Mouse (Mus musculus): ENCODE data around the gene Pdk1. TPM values are rescaled to one million over a fixed set of nuclear protein-coding genes. Genes with fewer than 3 reads are reported as not detected.
A peak's percentile ranks its signal among the peaks of the same experiment; 100 is the strongest.

Pdk1 gene
- polyA plus RNA-seq (2014; fragmentation: Nextera tagmentation; extraction: Ambion mirVana): 28.8 and 40.5 TPM in 2 replicates

DNA sequence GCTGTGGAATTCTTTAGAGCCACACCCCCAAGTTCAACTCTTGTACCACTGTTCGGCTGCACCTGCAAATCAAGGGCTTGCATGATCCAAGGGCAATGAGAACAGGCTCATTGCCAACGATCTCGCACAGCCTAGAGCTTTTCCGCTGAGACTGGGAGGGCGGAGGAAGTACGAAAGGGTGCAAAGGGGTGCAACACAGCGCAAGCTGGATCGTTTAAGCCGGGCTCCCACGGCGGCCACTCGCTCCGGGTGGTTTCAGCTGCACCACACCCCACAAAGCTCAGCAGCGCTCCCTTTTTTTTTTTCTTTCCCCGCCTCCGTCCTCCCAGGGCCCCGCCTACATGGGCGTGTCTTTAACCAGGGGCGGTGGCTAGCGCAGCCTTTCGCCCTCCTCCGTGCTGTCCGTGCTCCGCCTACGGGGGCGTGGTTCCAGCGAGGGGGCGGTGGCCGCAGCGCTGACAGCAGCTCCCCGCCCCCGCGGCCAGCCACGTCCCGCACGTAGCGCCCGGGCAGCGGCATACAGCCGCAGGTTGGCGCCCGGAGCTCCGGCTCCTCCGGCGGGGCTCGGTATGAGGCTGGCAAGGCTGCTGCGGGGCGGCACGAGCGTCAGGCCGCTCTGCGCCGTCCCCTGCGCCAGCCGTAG is at the start of gene Pdk1:
Pdk1 (plus strand) TSS at position 424 of the 643 bp plus-strand sequence.
- H3K36me3 ChIP-seq (ENCODE audit: control insufficient read depth, insufficient read depth, low read length): 0 out of 2 replicates have a peak, but pooled peaks cover 2% of the 10 kb centered on the region
- under 1% methylated on average over 54 of the region's 55 CpGs for WGBS
- H3K27me3 ChIP-seq (ENCODE audit: control insufficient read depth, insufficient read depth, low read length): no peaks in the 10 kb centered on the region
- H3K4me2 ChIP-seq (replicated peaks; ENCODE audit: low read depth, low read length): peak within 1 kb of the TSS; percentile 73
- ATAC-seq (ENCODE audit: low FRiP score, low TSS enrichment): peak; percentile 97
- H3K4me3 ChIP-seq (ENCODE audit: low read length): peak within 1 kb of the TSS; percentile 61
- H3K27ac ChIP-seq (ENCODE audit: low read depth, low read length): peak within 1 kb of the TSS; percentile 70
- H3K9ac ChIP-seq (ENCODE audit: low read depth, low read length): peak within 1 kb of the TSS; percentile 76
- H3K9me3 ChIP-seq (ENCODE audit: control insufficient read depth, low read length): no peaks in the 10 kb centered on the region
- H3K4me1 ChIP-seq (ENCODE audit: control insufficient read depth, insufficient read depth, low read length): peaks cover 6% of the 10 kb centered on the region; the same call in 1 of the 2 replicates

- no peaks in the 10 kb centered on the region for H3K4me1 ChIP-seq (ENCODE audit: control insufficient read depth, insufficient read depth, low read length)
- H3K9me3 ChIP-seq (ENCODE audit: control insufficient read depth, low read length): no peaks in the 10 kb centered on the region
- no peak for ATAC-seq (ENCODE audit: low FRiP score, low TSS enrichment)
- H3K9ac ChIP-seq (ENCODE audit: low read depth, low read length): no peak overlapping the region
- no peak overlapping the region for H3K4me3 ChIP-seq (ENCODE audit: low read length)
- peaks cover 13% of the 10 kb centered on the region; the same call in 1 of the 2 replicates for H3K36me3 ChIP-seq (ENCODE audit: control insufficient read depth, insufficient read depth, low read length)
- no peak overlapping the region for H3K27ac ChIP-seq (ENCODE audit: low read depth, low read length)
- 53% methylated on average over 13 of the region's 13 CpGs for WGBS
- H3K4me2 ChIP-seq (replicated peaks; ENCODE audit: low read depth, low read length): no peak overlapping the region
- H3K27me3 ChIP-seq (ENCODE audit: control insufficient read depth, insufficient read depth, low read length): no peaks in the 10 kb centered on the region
Observed at GRCm38 (mm10) chr2:71824146-71824545, 48.9 kb upstream of the Pdk1 start.

DNA sequence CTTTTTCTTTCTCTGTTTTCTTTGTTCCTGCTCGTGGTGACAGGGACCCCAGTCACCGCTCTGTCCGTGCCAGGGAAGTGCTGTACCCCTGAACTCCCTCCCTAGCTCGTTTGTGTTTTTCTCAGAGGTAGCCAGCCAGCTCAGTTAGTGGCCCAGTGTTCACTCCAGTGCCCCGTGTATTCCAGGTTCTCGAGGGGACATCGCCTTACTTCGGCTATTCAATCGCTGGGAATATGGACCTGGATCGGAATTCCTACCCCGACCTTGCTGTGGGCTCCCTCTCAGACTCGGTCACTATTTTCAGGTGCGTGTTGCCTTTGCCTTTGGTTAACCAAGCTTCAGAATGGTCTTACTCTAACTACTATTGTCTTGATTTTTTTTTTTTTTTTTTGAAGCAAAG is 45.3 kb upstream of the Pdk1 start:
- ATAC-seq (ENCODE audit: low FRiP score, low TSS enrichment): no peak
- WGBS: 81% methylated on average over 13 of the region's 13 CpGs

GRCm38 (mm10) chr2:71828928-71829327 is 44.1 kb upstream of the Pdk1 start:
- H3K4me2 ChIP-seq (replicated peaks; ENCODE audit: low read depth, low read length): no peak overlapping the region
- no peaks in the 10 kb centered on the region for H3K9me3 ChIP-seq (ENCODE audit: control insufficient read depth, low read length)
- peak; percentile 57; the same call in 1 of the 2 replicates for ATAC-seq (ENCODE audit: low FRiP score, low TSS enrichment)
- H3K9ac ChIP-seq (ENCODE audit: low read depth, low read length): no peak overlapping the region
- H3K27me3 ChIP-seq (ENCODE audit: control insufficient read depth, insufficient read depth, low read length): no peaks in the 10 kb centered on the region
- H3K4me1 ChIP-seq (ENCODE audit: control insufficient read depth, insufficient read depth, low read length): no peaks in the 10 kb centered on the region
- H3K27ac ChIP-seq (ENCODE audit: low read depth, low read length): no peak overlapping the region
- H3K4me3 ChIP-seq (ENCODE audit: low read length): no peak overlapping the region
- H3K36me3 ChIP-seq (ENCODE audit: control insufficient read depth, insufficient read depth, low read length): peaks cover 7% of the 10 kb centered on the region; the same call in 1 of the 2 replicates
- 38% methylated on average over 11 of the region's 11 CpGs for WGBS

More for the DNA sequence above, 45.3 kb upstream of the Pdk1 start:
- no peaks in the 10 kb centered on the region for H3K27me3 ChIP-seq (ENCODE audit: control insufficient read depth, insufficient read depth, low read length)
- H3K4me1 ChIP-seq (ENCODE audit: control insufficient read depth, insufficient read depth, low read length): no peaks in the 10 kb centered on the region
- no peak overlapping the region for H3K9ac ChIP-seq (ENCODE audit: low read depth, low read length)
- H3K27ac ChIP-seq (ENCODE audit: low read depth, low read length): no peak overlapping the region
- H3K36me3 ChIP-seq (ENCODE audit: control insufficient read depth, insufficient read depth, low read length): peaks cover 11% of the 10 kb centered on the region; the same call in 1 of the 2 replicates
- no peak overlapping the region for H3K4me3 ChIP-seq (ENCODE audit: low read length)
- H3K4me2 ChIP-seq (replicated peaks; ENCODE audit: low read depth, low read length): no peak overlapping the region
- no peaks in the 10 kb centered on the region for H3K9me3 ChIP-seq (ENCODE audit: control insufficient read depth, low read length)

DNA sequence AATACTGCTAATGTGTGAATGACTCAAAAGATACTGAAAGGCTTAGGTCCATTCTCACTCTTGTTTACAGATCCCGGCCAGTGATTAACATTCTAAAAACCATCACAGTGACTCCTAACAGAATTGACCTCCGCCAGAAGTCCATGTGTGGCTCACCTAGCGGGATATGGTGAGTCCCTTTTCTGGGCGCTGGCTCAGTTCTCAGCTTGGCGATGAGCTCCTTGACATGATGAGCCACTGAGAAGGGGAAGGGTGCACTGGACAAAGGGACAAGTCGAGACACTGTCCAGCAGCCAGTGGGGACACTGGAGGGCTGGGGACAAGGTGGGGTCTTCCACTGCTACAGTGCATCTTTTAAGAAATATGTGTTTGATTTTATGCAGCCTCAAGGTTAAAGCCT is 39.4 kb upstream of the Pdk1 start:
- WGBS: 88% methylated on average over 6 of the region's 6 CpGs
- Histone ChIP-seq H3K27ac (ENCODE audit: low read depth, low read length) (no peak overlapping the region), H3K4me1 (ENCODE audit: control insufficient read depth, insufficient read depth, low read length) (no peaks in the 10 kb centered on the region), H3K9ac (ENCODE audit: low read depth, low read length) (no peak overlapping the region), H3K27me3 (ENCODE audit: control insufficient read depth, insufficient read depth, low read length) (no peaks in the 10 kb centered on the region), H3K4me3 (ENCODE audit: low read length) (no peak overlapping the region), H3K4me2 (replicated peaks; ENCODE audit: low read depth, low read length) (no peak overlapping the region), H3K9me3 (ENCODE audit: control insufficient read depth, low read length) (no peaks in the 10 kb centered on the region), H3K36me3 (ENCODE audit: control insufficient read depth, insufficient read depth, low read length) (peaks cover 7% of the 10 kb centered on the region; the same call in 1 of the 2 replicates)
- no peak for ATAC-seq (ENCODE audit: low FRiP score, low TSS enrichment)

- no peaks in the 10 kb centered on the region for H3K27me3 ChIP-seq (ENCODE audit: control insufficient read depth, insufficient read depth, low read length)
- H3K27ac ChIP-seq (ENCODE audit: low read depth, low read length): no peak overlapping the region
- no peak overlapping the region for H3K4me3 ChIP-seq (ENCODE audit: low read length)
- H3K36me3 ChIP-seq (ENCODE audit: control insufficient read depth, insufficient read depth, low read length): peaks cover 9% of the 10 kb centered on the region; the same call in 1 of the 2 replicates
- H3K9me3 ChIP-seq (ENCODE audit: control insufficient read depth, low read length): no peaks in the 10 kb centered on the region
- no peak overlapping the region for H3K4me2 ChIP-seq (replicated peaks; ENCODE audit: low read depth, low read length)
- ATAC-seq (ENCODE audit: low FRiP score, low TSS enrichment): no peak
- H3K4me1 ChIP-seq (ENCODE audit: control insufficient read depth, insufficient read depth, low read length): no peaks in the 10 kb centered on the region
- H3K9ac ChIP-seq (ENCODE audit: low read depth, low read length): no peak overlapping the region
- 74% methylated on average over 7 of the region's 7 CpGs for WGBS
Observed at GRCm38 (mm10) chr2:71834371-71834770, 38.7 kb upstream of the Pdk1 start.

GRCm38 (mm10) chr2:71835556-71835955 is 37.5 kb upstream of the Pdk1 start:
- peaks cover 14% of the 10 kb centered on the region; the same call in 1 of the 2 replicates for H3K36me3 ChIP-seq (ENCODE audit: control insufficient read depth, insufficient read depth, low read length)
- WGBS: 91% methylated on average over 8 of the region's 8 CpGs
- no peaks in the 10 kb centered on the region for H3K4me1 ChIP-seq (ENCODE audit: control insufficient read depth, insufficient read depth, low read length)
- H3K27ac ChIP-seq (ENCODE audit: low read depth, low read length): no peak overlapping the region
- no peak for ATAC-seq (ENCODE audit: low FRiP score, low TSS enrichment)
- H3K27me3 ChIP-seq (ENCODE audit: control insufficient read depth, insufficient read depth, low read length): no peaks in the 10 kb centered on the region
- H3K4me3 ChIP-seq (ENCODE audit: low read length): no peak overlapping the region
- H3K9me3 ChIP-seq (ENCODE audit: control insufficient read depth, low read length): no peaks in the 10 kb centered on the region
- H3K9ac ChIP-seq (ENCODE audit: low read depth, low read length): no peak overlapping the region
- no peak overlapping the region for H3K4me2 ChIP-seq (replicated peaks; ENCODE audit: low read depth, low read length)

- H3K27me3 ChIP-seq (ENCODE audit: control insufficient read depth, insufficient read depth, low read length): no peaks in the 10 kb centered on the region
- H3K36me3 ChIP-seq (ENCODE audit: control insufficient read depth, insufficient read depth, low read length): peaks cover 16% of the 10 kb centered on the region; the same call in 1 of the 2 replicates
- no peak overlapping the region for H3K27ac ChIP-seq (ENCODE audit: low read depth, low read length)
- WGBS: 96% methylated on average over 4 of the region's 4 CpGs
- ATAC-seq (ENCODE audit: low FRiP score, low TSS enrichment): no peak
- no peak overlapping the region for H3K9ac ChIP-seq (ENCODE audit: low read depth, low read length)
- no peaks in the 10 kb centered on the region for H3K9me3 ChIP-seq (ENCODE audit: control insufficient read depth, low read length)
- H3K4me1 ChIP-seq (ENCODE audit: control insufficient read depth, insufficient read depth, low read length): no peaks in the 10 kb centered on the region
- H3K4me2 ChIP-seq (replicated peaks; ENCODE audit: low read depth, low read length): no peak overlapping the region
- H3K4me3 ChIP-seq (ENCODE audit: low read length): no peak overlapping the region
Observed at GRCm38 (mm10) chr2:71836232-71836631, 36.8 kb upstream of the Pdk1 start.

DNA sequence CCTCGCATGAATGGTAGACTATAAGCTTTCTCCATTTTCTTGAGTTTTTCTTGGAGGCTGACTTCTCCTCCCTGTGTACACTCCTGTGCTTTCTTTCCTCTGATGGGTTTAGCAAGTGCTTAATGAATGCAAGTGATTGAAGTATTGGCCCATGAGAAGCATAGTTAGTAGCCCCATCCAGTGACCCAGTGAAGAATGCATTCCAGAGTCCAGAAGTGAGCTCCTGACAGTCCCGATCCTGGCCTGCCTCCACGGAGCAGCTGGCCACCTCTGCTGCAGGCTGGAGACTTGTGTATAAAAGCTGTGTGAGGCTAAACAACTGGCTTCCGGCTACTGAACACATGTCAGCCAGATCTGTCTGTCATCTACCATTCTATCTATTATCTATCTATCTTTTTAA is 35.8 kb upstream of the Pdk1 start:
- Histone ChIP-seq H3K36me3 (ENCODE audit: control insufficient read depth, insufficient read depth, low read length) (peaks cover 16% of the 10 kb centered on the region; the same call in 1 of the 2 replicates), H3K4me3 (ENCODE audit: low read length) (no peak overlapping the region)
- 69% methylated on average over 4 of the region's 4 CpGs for WGBS

More for the DNA sequence above, 35.8 kb upstream of the Pdk1 start:
- Histone ChIP-seq H3K4me1 (ENCODE audit: control insufficient read depth, insufficient read depth, low read length) (no peaks in the 10 kb centered on the region), H3K4me2 (replicated peaks; ENCODE audit: low read depth, low read length) (no peak overlapping the region), H3K27ac (ENCODE audit: low read depth, low read length) (no peak overlapping the region), H3K9ac (ENCODE audit: low read depth, low read length) (no peak overlapping the region), H3K27me3 (ENCODE audit: control insufficient read depth, insufficient read depth, low read length) (no peaks in the 10 kb centered on the region), H3K9me3 (ENCODE audit: control insufficient read depth, low read length) (no peaks in the 10 kb centered on the region)
- ATAC-seq (ENCODE audit: low FRiP score, low TSS enrichment): no peak
